Mouse (Mus musculus) ES-E14 (cell line): Measurements from ENCODE around the gene Gdf10. TPM values are rescaled to one million over a fixed set of nuclear protein-coding genes. Genes with fewer than 3 reads are reported as not detected.

Experiments
- DNase-seq: peaks from one replicate; pipeline ENCODE4 v3.0.0-alpha.2; 2013; ENCODE audit warnings: low read depth, low spot score
- H3K27ac ChIP-seq: 2 replicates; pipeline ENCODE4 v1.5.1; 2012; ENCODE audit warnings: low read depth, mild to moderate bottlenecking, low read length, moderate library complexity, mixed read lengths; ENCODE audit not compliant: poor library complexity, insufficient read depth, severe bottlenecking
- H3K36me3 ChIP-seq: 2 replicates; pipeline ENCODE4 v1.6.1; 2012; ENCODE audit warnings: mild to moderate bottlenecking, low read length, moderate library complexity, mixed read lengths; ENCODE audit not compliant: control insufficient read depth, poor library complexity, insufficient read depth, severe bottlenecking
- H3K4me1 ChIP-seq, 2 experiments: fragments of 150-350 bp in 1 of 2; sonication (generic) in 1 of 2; 2 replicates each; pipeline ENCODE4 v1.6.1; 2012; ENCODE audit warnings: low read length in 2 of 2, mild to moderate bottlenecking in 1 of 2, mixed read lengths in 1 of 2; ENCODE audit not compliant: control insufficient read depth in 2 of 2, insufficient read depth in 2 of 2, poor library complexity in 1 of 2
- H3K4me3 ChIP-seq, 2 experiments: fragments of 150-350 bp in 1 of 2; sonication (generic) in 1 of 2; 2 replicates each; pipeline ENCODE4 v1.5.1; 2012; ENCODE audit warnings: low read length in 2 of 2, low read depth in 1 of 2, mild to moderate bottlenecking in 1 of 2, mixed read lengths in 1 of 2; ENCODE audit not compliant: insufficient read depth in 1 of 2, poor library complexity in 1 of 2, severe bottlenecking in 1 of 2
- H3K9ac ChIP-seq: 2 replicates; pipeline ENCODE4 v1.6.1; 2012; ENCODE audit warnings: low read depth, mild to moderate bottlenecking, low read length, mixed read lengths; ENCODE audit not compliant: poor library complexity, insufficient read depth, severe bottlenecking
- H3K9me3 ChIP-seq: fragments of 150-350 bp; sonication (generic); 2 replicates; pipeline ENCODE4 v1.6.1; 2012; ENCODE audit warnings: low read depth, mild to moderate bottlenecking, low read length; ENCODE audit not compliant: control insufficient read depth, insufficient read depth
- CHD2 ChIP-seq: IDR thresholded peaks from 2 replicates; pipeline ENCODE4 v1.6.1; 2014; ENCODE audit warnings: mild to moderate bottlenecking, low read depth, low read length, inconsistent platforms
- HCFC1 ChIP-seq: IDR thresholded peaks from 2 replicates; pipeline ENCODE4 v1.6.1; 2012; ENCODE audit warnings: low read length, inconsistent platforms, borderline replicate concordance; ENCODE audit not compliant: insufficient read depth
- MAFK ChIP-seq: IDR thresholded peaks from 2 replicates; pipeline ENCODE4 v1.6.1; 2014; ENCODE audit warnings: mild to moderate bottlenecking, low read depth, low read length, inconsistent platforms; ENCODE audit not compliant: insufficient read depth
- ZC3H11A ChIP-seq: IDR thresholded peaks from 2 replicates; pipeline ENCODE4 v1.6.1; 2012; ENCODE audit warnings: low read depth, mild to moderate bottlenecking, inconsistent platforms, low read length, borderline replicate concordance
- ZNF384 ChIP-seq: IDR thresholded peaks from 2 replicates; pipeline ENCODE4 v1.6.1; 2012; ENCODE audit warnings: low read depth, low read length, inconsistent platforms
- in situ Hi-C, 2 experiments: fragments of 600-800 bp; cut with MboI; formaldehyde crosslinking; loops; one replicate each; pipeline ENCODE4 v1.15.1; 2025; ENCODE audit warnings: low sequenced_read_pairs in 2 of 2, inconsistent platforms in 1 of 2; ENCODE audit not compliant: unreplicated experiment in 2 of 2
- total RNA-seq: library from RNA; depleted of rRNA; stranded (reverse); fragments of 300-350 nt; gene quantifications from 2 replicates; pipeline ENCODE4 v1.2.3, GENCODE M21; 2012

The Gdf10 gene
- total RNA-seq, 1 experiment: not detected

- TF ChIP-seq MAFK: no peak
- no peak for TF ChIP-seq HCFC1
- TF ChIP-seq ZNF384: no peak
- no peak for TF ChIP-seq CHD2
- TF ChIP-seq ZC3H11A: no peak
- Histone ChIP-seq H3K36me3 (no peaks in the 10 kb centered on the region), H3K4me1 (no peaks in the 10 kb centered on the region), H3K9ac (no peak overlapping the region), H3K9me3 (no peaks in the 10 kb centered on the region), H3K27ac (no peak overlapping the region), H3K4me3 (no peak overlapping the region)
- in situ Hi-C loops: no loop called here
- no peak for DNase-seq
Measured at GRCm38 (mm10) chr14:33883046-33883445, 40.3 kb upstream of the Gdf10 start.

- DNase-seq: no peak
- TF ChIP-seq ZNF384 (no peak), MAFK (no peak), ZC3H11A (no peak), HCFC1 (no peak), CHD2 (no peak)
- H3K4me1 ChIP-seq: no peaks in the 10 kb centered on the region
- no peak overlapping the region for H3K27ac ChIP-seq
- H3K9ac ChIP-seq: no peak overlapping the region
- H3K36me3 ChIP-seq: no peaks in the 10 kb centered on the region
- in situ Hi-C loops: no loop called here
- H3K9me3 ChIP-seq: no peaks in the 10 kb centered on the region
- H3K4me3 ChIP-seq: no peak overlapping the region
Measured at GRCm38 (mm10) chr14:33885466-33885865, 37.9 kb upstream of the Gdf10 start.

DNA sequence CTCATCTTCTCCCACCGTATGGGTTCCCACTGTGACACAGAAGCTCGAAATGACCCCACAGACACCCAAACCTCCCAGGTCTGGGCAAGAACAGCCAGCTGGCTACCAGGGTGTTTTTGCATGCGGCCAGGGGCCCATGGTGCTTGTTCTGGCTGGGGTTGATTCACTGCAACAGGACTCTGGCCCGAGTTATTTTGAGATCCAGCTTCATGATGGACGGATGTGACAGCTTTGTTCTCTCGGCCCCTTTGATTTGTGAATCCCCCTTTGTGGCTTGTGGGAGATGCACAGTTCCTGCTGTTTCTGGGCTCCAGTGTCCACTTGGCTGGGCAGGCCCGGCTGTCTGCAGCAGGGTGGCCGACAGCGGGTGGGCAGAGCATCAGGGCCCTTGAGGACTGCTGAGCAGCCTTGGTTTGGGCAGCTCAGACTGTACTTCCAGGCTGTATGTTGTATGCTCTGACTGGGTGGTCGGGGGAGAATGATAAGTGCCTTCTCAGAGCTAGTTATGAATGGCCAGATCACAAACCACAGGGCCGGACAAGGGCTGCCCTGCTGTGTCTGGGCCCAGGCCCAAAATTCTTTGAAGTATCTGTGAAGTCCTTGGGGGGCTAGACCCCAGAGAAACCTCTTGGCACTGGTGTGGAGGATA, 34.9 kb upstream of the Gdf10 start:
- Histone ChIP-seq H3K36me3 (no peaks in the 10 kb centered on the region), H3K9me3 (no peaks in the 10 kb centered on the region), H3K4me1 (no peaks in the 10 kb centered on the region), H3K9ac (no peak overlapping the region), H3K4me3 (no peak overlapping the region), H3K27ac (no peak overlapping the region)
- in situ Hi-C loops: no loop called here
- TF ChIP-seq MAFK (no peak), CHD2 (no peak)
- DNase-seq: no peak

GRCm38 (mm10) chr14:33889971-33890370, 33.4 kb upstream of the Gdf10 start:
- H3K9ac ChIP-seq: no peak overlapping the region
- in situ Hi-C loops: no loop called here
- no peaks in the 10 kb centered on the region for H3K9me3 ChIP-seq
- H3K4me3 ChIP-seq: no peak overlapping the region
- DNase-seq: no peak
- H3K36me3 ChIP-seq: no peaks in the 10 kb centered on the region
- TF ChIP-seq CHD2 (no peak), ZNF384 (no peak), ZC3H11A (no peak), MAFK (no peak), HCFC1 (no peak)
- H3K4me1 ChIP-seq: no peaks in the 10 kb centered on the region
- H3K27ac ChIP-seq: no peak overlapping the region

GRCm38 (mm10) chr14:33891507-33891906, 31.9 kb upstream of the Gdf10 start:
- in situ Hi-C loops: no loop called here
- H3K9me3 ChIP-seq: no peaks in the 10 kb centered on the region
- no peak overlapping the region for H3K9ac ChIP-seq
- H3K4me3 ChIP-seq: no peak overlapping the region
- no peak overlapping the region for H3K27ac ChIP-seq
- no peaks in the 10 kb centered on the region for H3K36me3 ChIP-seq
- H3K4me1 ChIP-seq: no peaks in the 10 kb centered on the region
- TF ChIP-seq ZNF384: no peak
- TF ChIP-seq ZC3H11A: no peak
- TF ChIP-seq MAFK: no peak
- no peak for TF ChIP-seq CHD2
- no peak for TF ChIP-seq HCFC1
- DNase-seq: no peak
